Mouse (Mus musculus): ENCODE measurements around the gene Wdr19. TPM values are rescaled to one million over a fixed set of nuclear protein-coding genes. Genes with fewer than 3 reads are reported as not detected.
"Not testable (repeated sequence)": the region's sequence is repeated elsewhere in the genome, so short reads cannot be mapped to it uniquely, and the experiment has no call there.

The Wdr19 gene
- total RNA-seq, 2 experiments from 2014 or later = 2.6 to 3.0 TPM

DNA sequence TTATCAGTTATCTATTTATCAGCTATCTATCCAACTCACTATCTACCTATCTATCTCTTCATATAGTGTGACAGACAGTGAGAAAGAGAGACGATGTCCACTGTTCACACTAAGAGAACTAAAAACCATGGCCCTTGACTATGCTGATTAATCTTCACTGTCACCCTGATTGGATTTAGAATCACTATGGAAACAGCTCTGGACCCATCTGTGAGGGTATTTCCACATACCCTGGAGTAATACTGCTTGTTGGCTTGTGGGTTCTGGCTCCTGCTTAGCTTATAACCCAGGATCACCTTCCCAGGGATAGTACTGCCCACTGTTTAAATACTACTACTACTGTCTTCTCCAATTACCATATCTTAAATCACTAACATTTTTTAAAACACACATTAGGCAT lies 17.2 kb upstream of the Wdr19 start:
- intact Hi-C loops (cut with DNase I) = no loop called here
- no peak for DNase-seq

DNA sequence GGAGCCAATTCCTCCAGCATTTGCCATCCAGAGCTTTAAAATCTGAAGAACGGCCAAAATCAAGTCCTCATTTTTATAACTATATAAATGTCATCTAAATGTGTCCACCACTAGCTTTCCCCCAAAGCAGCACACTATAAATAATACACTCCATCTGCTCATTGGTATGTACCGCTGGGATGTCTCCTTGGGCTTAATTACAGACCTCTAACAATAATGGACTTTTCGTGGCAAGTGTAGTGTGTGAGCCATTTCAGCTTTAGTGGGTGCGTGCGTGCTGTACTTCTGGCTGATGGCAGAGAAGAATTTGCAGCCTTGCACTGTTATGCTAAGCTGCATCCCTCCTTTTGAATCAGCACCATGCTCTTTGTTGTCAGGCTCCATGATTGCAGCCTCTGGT lies 7.9 kb upstream of the Wdr19 start:
- intact Hi-C loops (cut with DNase I) = no loop called here
- DNase-seq = no peak

DNA sequence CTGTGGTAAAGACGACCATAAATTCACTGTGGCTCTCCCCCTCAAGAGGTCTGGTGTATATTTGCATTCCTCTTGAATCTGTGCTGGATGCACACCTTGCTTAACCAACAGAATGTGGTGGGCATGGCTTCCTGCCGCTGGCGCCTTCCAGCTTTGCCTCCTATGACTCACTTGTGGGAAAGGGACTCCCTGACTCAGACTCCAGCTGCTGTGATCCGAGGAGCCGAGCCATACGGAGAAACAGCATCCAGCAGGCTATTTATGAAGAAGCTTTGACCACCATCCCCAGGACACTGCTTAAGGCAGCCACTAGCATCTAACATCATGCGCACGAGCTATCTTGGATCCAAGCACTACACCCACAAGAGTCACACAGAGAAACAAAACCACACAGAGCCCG lies 5.1 kb upstream of the Wdr19 start:
- DNase-seq = no peak
- intact Hi-C loops (cut with DNase I) = no loop called here

DNA sequence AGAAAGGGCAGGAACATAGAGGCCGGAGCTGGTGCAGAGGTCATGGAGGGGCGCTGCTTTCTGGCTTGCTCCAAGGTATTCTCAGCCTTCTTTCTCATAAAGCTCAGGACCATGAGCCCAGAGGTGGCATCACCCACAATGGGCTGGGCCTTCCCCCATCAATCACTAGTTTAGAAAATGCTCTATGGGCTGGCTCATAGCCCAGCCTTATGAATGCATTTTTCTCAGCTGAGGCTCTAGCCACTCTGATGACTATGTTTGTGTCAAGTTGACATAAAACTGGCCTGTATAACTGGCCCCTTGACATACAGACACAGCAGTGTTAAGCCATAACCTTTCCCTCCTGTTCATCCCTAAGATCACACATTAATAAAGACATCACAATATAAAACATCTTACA lies 5.2 kb downstream of the Wdr19 start:
- intact Hi-C loops (cut with DNase I) = no loop called here
- DNase-seq = no peak

DNA sequence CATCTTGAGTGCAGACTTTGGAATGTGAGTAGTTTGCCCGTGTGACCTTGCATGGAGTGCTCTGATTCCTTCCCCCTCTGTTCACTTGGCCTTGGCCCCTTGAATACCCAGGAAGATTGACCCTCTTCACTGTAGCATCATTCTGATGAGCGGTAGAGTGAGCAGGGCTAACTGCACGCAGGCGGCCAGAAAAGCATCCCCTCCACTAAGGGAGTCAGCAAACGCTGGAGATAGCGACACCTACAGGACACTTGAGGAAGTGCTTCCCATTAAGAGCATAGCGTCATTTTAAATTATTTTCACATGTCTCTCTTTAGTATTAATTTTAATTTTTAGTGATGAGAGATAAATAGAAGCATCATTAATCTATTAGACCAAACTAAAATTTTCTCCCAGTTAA lies 13.8 kb downstream of the Wdr19 start:
- intact Hi-C loops (cut with DNase I) = loop anchor here (2.0 to 10.0 kb wide), 4 partner anchors 55 to 329 kb away; no protein-coding TSS in a partner anchor
- DNase-seq = peak; percentile 45 to 65

DNA sequence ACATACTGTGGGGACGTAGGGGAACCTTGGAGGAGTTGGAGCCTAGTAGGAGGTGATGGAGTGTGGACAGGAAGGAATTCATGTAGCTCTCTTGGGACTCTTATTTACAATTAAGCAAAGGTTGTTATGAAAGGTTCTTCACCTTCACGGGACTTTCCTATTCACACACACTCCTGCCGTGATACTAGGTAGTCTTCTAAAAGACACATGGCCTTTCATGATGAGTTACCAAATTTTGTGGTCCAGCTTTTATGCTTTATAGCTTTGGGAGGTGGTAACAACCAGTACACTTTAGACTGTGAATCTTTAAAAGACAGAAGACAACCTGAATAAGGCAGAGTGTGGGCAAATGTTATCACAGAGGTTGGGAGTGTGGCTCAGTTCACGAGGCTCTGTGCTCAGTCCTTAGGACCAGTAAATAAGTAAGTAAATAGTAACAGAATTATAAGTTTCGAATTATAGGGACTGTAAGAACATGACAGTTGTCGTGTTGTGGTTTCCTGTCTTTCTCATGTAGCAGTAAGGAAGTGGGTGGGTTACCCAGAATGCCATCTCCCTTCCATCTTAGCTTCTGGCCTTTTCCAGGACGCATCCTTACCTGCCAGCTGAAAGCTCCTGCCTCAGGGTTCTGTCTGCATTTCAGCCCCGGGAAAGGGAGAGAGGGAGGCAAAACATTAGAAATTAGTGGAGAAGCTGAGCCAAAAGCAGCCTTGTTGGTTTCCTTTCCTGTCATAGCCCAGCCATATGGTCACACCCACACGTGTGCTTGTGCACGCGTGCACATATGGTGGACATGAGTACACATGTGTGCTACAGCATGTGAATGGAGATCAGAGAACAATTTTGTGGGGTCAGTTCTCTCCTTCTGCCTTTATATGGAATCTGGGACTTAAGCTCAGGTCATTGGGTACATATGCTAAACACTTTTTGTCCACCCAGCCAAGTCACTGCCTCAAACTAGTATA lies 18.1 kb downstream of the Wdr19 start:
- intact Hi-C loops (cut with DNase I) = loop anchor here (10.0 kb wide), 1 partner anchor 333 kb away; no protein-coding TSS in a partner anchor
- no peak for DNase-seq

DNA sequence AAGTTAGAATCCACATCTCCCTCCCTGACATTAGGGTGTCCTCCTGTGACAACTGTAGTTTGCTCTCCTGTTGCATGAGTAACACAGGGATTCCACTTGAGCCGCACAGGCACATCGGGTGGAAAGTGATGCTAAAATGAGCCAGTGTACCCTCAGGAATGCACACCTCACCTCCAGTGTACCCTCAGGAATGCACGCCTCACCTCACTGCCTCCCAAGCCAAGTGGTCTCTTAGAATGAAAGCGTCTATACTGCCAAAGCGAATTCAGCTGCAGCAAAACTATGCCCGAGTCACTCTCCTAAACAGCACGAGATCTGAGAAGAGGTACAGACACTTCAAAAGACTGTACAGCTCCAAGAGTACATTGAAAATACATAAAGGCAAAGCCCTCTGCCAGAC lies 21.5 kb downstream of the Wdr19 start:
- intact Hi-C loops (cut with DNase I) = no loop called here
- DNase-seq = no peak

DNA sequence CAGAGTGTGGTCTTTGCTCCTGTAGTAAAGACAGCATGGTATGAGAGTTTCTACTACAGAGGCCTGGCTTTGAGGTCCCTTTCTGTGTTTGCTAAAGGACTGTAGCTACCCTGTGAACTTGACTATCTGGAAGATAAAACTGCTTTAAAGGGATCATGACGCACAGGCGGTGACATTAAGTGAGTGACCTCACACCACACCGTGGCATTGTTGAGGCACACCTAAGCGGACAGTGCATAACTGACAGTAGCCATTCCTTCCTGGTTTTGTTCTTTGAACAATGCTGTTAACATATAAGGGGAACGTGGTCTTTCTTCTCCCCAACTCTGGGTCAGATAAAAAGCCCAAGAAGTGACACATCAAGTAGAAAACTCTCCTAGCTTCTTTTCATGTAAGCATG lies 24.6 kb downstream of the Wdr19 start:
- DNase-seq = no peak
- intact Hi-C loops (cut with DNase I) = no loop called here

DNA sequence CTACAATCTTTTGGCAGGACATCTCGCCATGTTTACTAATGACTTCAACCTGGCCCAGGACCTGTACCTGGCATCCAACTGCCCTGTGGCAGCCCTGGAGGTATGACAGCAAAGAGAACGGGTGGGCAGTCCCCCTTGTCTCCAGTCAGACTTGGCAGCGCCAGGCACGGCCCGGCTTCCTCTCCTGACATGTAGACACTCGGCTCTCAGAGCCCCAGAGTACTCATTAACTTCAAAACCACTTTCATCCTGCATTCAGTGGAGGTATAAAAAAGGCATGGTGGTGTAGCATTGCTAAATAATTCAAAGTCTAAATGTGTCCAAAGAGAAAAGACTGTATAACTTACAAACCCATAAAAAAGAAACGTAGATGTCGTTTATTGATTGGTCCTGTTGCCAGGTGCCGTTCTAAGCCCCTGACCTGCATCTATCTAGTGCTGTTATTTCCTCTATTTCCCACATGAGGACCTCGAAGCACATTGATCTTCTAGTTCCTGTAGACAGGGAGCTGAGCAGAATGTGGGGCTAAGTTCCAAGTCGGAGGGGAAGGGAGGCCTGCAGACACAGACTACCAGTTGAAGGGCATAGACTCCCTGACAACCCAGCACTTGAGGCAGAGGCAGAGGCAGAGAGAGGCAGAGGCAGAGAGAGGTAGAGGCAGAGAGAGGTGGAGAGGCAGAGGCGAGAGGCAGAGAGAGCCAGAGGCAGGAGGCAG lies 31.9 kb downstream of the Wdr19 start:
- no peak for DNase-seq
- intact Hi-C loops (cut with DNase I) = no loop called here

DNA sequence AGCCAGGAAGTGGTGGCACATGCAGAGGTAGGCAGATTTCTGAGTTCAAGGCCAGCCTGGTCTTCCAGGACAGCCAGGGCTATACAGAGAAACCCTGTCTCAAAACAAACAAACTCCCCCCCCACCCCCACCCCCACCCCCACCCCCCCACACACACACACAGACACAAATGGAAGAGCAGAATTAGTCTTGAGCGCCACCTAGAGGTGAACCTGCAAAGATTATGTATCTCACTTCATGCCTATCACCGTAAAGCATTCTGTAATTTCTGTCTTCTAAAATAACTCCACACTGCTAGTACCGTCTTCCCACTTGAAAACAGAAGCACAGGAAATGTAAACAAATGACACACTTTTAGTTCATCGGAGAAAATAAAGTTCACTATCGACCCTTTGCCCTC lies 43.2 kb downstream of the Wdr19 start:
- intact Hi-C loops (cut with DNase I) = loop anchor here (2.0 to 10.0 kb wide), 3 partner anchors 168 to 358 kb away; no protein-coding TSS in a partner anchor
- peak; percentile 18 to 66 for DNase-seq

DNA sequence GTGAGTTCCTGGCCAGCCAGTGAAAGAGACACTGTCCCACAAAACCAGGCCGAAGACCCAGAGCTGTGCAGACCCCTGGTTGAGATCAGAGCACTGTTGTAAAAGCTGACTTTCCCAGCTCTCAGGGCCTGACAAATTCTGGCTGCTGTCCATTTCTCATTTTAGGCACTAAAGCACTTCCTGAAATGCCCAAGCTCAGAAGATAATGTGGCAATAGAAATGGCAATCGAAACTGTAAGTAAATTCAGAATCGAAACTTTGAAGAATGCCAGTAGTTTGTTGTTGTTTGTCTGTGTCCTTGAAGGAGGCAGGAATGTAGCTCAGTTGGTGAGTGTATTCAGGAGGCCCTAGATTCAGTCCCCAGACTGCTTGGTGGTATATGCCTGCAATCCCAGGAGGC lies 47.8 kb downstream of the Wdr19 start:
- intact Hi-C loops (cut with DNase I) = loop anchor here (10.0 kb wide), 2 partner anchors 172 to 362 kb away; no protein-coding TSS in a partner anchor
- no peak for DNase-seq

DNA sequence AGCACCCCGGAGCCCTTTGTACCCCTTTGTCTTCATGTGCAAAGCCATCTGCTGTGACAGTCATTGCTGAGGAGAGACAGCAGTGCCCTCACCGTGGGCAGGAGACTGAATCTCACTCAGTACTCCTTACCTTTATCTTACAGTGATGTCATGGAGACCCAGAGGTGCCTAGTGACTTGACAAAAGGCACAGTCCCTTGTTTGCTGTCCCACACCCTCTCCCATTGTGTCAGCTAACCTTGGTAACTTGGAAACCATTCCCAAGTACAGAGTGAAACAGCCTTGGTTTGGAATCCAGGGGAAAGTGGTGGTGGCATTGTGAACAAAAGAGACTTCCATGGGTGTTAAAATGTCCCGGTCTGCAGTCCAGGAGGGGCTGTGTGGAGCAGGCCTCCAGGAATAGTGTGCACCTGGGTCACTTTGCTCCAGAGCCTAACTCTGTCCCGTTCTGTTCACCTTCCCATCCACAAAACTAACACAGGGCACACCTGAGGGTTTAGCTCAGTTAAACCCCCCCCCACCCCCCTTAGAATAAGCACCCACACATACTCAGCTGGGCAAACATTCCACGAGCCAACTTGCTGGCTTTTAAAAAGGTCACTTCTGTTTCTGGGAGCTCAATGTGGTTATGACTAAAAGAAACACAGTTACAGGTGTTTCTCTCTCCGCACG lies 50.8 kb downstream of the Wdr19 start:
- intact Hi-C loops (cut with DNase I) = no loop called here
- DNase-seq = no peak

DNA sequence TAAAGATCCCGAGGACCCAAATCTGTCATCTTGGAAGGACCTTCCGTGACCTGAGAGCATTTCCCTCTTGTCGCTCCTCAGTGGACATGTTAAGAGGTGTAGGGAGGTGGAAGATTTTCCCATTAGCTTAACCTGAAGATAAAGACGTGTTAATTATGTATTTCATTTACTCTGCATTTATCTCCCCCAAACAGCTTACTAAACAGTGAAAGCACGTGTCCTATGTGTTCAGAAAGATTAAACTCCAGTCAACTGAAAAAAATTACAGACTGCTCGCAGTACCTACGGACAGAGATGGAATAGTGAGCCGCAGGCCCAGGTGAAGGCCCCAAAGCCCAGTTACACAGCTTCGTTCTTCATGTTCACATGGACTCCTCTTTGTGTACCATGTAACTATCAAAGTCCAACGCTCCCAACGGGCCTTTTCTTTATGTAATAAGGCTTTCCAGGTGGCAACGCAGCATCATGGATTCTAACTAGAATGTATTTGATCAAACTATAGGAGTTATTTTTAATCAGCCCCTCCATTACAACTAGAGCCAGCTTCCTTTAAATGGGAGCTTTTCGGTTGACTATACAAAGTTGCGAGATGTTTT lies 58.5 kb downstream of the Wdr19 start:
- intact Hi-C loops (cut with DNase I) = no loop called here
- no peak for DNase-seq

DNA sequence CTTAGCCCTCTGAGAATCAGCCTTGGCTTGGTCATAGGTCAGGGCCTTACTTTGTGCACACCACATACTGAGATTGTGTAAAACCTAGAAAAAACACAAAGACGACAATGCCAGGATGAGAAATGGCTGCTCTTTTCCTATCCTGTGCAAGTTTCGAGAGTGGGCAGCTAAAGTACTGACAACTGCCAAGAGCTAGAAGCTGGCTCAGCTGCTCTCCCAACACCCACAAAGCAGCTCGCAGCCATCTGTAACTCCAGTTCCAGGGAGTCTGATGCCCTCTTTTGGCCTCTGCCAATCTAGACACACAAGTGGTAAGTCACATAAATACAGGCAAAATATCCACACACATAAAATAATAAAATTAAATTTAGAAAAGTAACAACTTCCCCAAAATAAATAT lies 74.5 kb downstream of the Wdr19 start:
- DNase-seq = no peak
- intact Hi-C loops (cut with DNase I) = no loop called here

DNA sequence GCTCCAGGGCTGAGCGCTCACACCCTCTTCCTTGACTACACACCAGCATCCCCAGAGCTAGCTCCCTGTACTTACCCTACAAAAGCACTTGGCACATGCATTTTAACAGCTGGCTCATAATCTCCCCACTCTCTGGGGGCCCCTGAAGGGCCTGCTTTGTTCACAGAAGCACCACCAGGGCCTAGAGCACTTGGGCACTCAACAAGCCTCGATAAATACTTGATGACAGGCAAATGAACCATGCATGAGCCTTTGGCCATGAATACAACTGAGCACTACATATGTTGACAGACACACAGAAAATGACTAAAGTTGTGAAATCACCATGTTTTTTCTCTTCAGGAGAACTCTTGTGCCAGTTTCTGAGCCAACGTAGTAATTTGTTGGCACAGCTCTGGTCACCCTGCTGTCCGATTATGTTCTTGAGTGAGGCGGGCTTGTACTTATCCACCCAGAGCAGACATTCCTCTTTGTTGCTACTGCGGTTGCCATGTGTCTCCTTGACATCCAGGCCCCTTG lies 79.7 kb downstream of the Wdr19 start:
- intact Hi-C loops (cut with DNase I) = no loop called here
- DNase-seq = peak; percentile 6 to 9

DNA sequence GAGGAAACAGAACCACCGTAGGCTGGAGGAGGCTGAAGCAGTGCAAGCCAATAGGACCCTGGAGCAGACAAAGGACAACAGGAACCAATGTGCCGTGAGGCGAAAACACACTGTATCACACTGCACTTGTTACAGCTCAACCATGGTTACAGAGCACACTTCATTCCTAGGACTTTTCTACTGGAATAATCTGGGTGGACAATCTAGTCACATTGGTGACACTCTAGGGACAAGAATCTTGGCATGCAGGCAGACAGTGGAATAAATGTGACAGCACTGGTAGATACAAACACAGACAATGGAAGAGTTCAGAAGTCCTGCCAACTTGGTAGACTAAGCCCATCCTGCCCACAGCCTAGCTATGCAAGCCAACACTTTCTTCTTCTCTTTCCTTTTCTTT lies 81.7 kb downstream of the Wdr19 start:
- intact Hi-C loops (cut with DNase I) = no loop called here
- DNase-seq = no peak

DNA sequence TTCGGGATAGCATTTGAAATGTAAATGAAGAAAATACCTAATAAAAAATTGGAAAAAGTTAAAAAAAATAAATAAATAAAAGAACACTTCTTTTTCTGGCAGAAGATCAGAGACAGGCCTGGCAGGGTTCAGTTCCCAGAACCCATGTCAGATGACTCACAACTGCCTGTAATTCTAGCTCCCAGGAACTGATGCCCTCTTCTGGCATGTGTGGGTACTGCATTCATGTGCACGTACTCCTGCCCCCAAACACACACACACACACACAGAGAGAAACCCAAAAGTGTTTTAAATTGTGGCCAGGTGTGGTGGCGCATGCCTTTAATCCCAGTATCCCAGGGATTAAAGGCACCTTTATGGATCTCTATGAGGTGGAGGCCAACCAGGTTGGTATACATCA lies 84.7 kb downstream of the Wdr19 start:
- peak in 1 of 2 experiments; percentile 19 for DNase-seq
- intact Hi-C loops (cut with DNase I) = no loop called here

DNA sequence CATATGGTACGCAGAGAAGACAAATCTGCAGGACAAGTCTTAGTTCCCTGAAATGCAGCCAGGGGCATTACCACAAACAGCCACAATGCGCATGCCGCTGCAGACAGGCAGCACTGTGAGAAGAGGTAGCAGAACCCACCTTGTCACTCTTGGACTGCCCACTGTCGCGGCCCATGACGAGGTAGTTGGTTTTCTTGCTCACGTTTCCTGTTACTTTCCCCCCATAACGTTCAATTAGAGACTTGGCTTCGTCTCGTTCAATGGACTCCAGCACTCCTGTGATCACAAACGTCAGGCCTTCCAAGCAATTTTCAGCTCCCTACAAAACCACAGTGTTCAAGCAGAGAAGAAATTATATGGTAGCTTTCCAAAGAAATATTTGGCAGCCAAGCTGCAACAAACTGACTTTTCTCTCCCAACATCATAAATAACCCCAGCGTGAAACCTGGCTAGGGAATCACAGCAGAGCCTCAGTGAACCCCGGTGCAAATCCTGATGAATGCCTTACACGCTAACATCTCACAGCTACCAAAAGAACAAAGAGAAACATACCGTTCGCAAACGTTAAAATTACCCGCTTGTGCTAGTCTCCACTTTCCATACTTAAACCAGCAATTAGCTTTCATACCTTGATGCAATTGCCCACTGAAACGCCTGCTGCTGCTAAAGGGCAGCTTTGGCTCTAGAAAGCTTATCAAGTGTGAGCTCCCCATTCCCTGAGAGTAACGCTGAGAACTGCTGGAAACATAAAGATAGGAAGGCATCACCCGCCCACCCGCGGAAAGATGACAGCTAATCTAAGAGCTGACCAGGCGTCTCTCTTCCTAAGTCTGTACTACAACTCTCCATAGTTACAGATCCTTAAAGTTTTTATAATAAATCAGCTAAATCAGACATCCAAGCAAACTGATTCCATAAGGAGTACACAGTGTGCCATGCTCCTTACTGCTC lies 88.5 kb downstream of the Wdr19 start:
- intact Hi-C loops (cut with DNase I) = no loop called here
- DNase-seq = no peak

DNA sequence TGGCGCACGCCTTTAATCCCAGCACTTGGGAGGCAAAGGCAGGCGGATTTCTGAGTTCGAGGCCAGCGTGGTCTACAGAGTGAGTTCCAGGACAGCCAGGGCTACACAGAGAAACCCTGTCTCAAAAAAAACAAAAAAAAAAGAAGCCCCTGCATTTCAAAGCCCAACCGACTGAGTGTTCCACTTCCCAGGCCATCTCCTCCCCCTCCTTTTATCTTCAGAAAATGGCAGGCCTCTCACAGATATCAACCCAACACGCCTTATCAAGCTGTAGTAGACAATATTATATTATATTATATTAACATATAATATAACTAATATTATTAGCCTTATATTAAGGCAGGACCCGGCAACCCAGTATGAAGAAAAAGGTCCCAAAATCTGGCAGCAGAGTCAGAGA lies 89.5 kb downstream of the Wdr19 start:
- intact Hi-C loops (cut with DNase I); DNase-seq: not testable (repeated sequence)
